Mouse (Mus musculus) heart, embryonic 11.5 days (tissue): ENCODE data around the gene Il6ra. TPM values are rescaled to one million over a fixed set of nuclear protein-coding genes. Genes with fewer than 3 reads are reported as not detected.

Source experiments
- ATAC-seq: fragments of 200-750 bp; cut with Nextera tagmentation; replicated peaks from 2 replicates; pipeline ENCODE4 v1.8.0; 2017; ENCODE audit warnings: moderate library complexity; ENCODE audit not compliant: insufficient number of reproducible peaks, low FRiP score, low TSS enrichment
- H3K27ac ChIP-seq: fragments of 300-500 bp; sonication (generic); 2 replicates; pipeline ENCODE4 v1.5.1; 2014; ENCODE audit warnings: mild to moderate bottlenecking, low read depth, low read length
- H3K27me3 ChIP-seq: fragments of 300-500 bp; sonication (generic); 2 replicates; pipeline ENCODE4 v1.6.1; 2014; ENCODE audit warnings: mild to moderate bottlenecking, low read length, mixed read lengths; ENCODE audit not compliant: control insufficient read depth, insufficient read depth
- H3K36me3 ChIP-seq: fragments of 300-500 bp; sonication (generic); 2 replicates; pipeline ENCODE4 v1.6.1; 2014; ENCODE audit warnings: mild to moderate bottlenecking, low read length, moderate library complexity, mixed read lengths; ENCODE audit not compliant: control insufficient read depth, insufficient read depth
- H3K4me1 ChIP-seq: fragments of 300-500 bp; sonication (generic); 2 replicates; pipeline ENCODE4 v1.6.1; 2014; ENCODE audit warnings: low read length; ENCODE audit not compliant: control insufficient read depth, insufficient read depth
- H3K4me2 ChIP-seq: fragments of 300-500 bp; sonication (generic); 2 replicates; pipeline ENCODE4 v1.6.1; 2014; ENCODE audit warnings: mild to moderate bottlenecking, moderate library complexity
- H3K4me3 ChIP-seq: fragments of 300-500 bp; sonication (generic); 2 replicates; pipeline ENCODE4 v1.5.1; 2014; ENCODE audit warnings: low read depth, low read length
- H3K9ac ChIP-seq: fragments of 300-500 bp; sonication (generic); 2 replicates; pipeline ENCODE4 v1.6.1; 2014; ENCODE audit warnings: mild to moderate bottlenecking, low read depth, low read length, moderate library complexity
- H3K9me3 ChIP-seq: fragments of 300-500 bp; sonication (generic); replicated peaks from 2 replicates; pipeline ENCODE4 v1.6.1; 2016; ENCODE audit warnings: low read length; ENCODE audit not compliant: control insufficient read depth
- WGBS: fragments of 180-500 bp; shearing (Covaris S2); extraction: QIAGEN DNeasy Blood & Tissue Kit; methylation state at CpG from one replicate; pipeline ENCODE4 v1.1.7; 2014; ENCODE audit not compliant: insufficient replicate concordance; 5-methylcytosine and 5-hydroxymethylcytosine counted together
- polyA plus RNA-seq: library from polyadenylated mRNA; unstranded; fragments of >200 nt; fragmentation: Nextera tagmentation; extraction: Ambion mirVana; gene quantifications from 2 replicates; pipeline ENCODE4 v1.2.1, GENCODE M21; 2014

Gene Il6ra
- polyA plus RNA-seq, 1 experiment from 2014 or later: 0.23 TPM

- WGBS: 31% methylated on average over 4 of the region's 4 CpGs
- H3K36me3 ChIP-seq: no peaks in the 10 kb centered on the region
- no peak; the same call in 1 of the 2 replicates for ATAC-seq
- H3K27ac ChIP-seq: no peak overlapping the region
- no peak overlapping the region for H3K4me2 ChIP-seq
- H3K4me1 ChIP-seq: 0 out of 2 replicates have a peak, but pooled peaks cover 3% of the 10 kb centered on the region
- H3K4me3 ChIP-seq: no peak overlapping the region
- no peak overlapping the region for H3K9ac ChIP-seq
- H3K27me3 ChIP-seq: no peaks in the 10 kb centered on the region
- H3K9me3 ChIP-seq: peaks cover 4% of the 10 kb centered on the region; the same call in 1 of the 2 replicates
Observed at GRCm38 (mm10) chr3:89861070-89861469, 51.9 kb downstream of the Il6ra start.

- Histone ChIP-seq H3K9me3 (peaks cover 4% of the 10 kb centered on the region; the same call in 1 of the 2 replicates), H3K36me3 (no peaks in the 10 kb centered on the region), H3K9ac (no peak overlapping the region), H3K4me3 (no peak overlapping the region), H3K4me1 (0 out of 2 replicates have a peak, but pooled peaks cover 3% of the 10 kb centered on the region), H3K27me3 (no peaks in the 10 kb centered on the region), H3K4me2 (no peak overlapping the region), H3K27ac (no peak overlapping the region)
- no peak for ATAC-seq
- WGBS: 77% methylated on average over 3 of the region's 3 CpGs
Observed at GRCm38 (mm10) chr3:89860343-89860742, 52.7 kb downstream of the Il6ra start.

GRCm38 (mm10) chr3:89859936-89860335 is 53.1 kb downstream of the Il6ra start:
- H3K36me3 ChIP-seq: no peaks in the 10 kb centered on the region
- 66% methylated on average over 3 of the region's 3 CpGs for WGBS
- no peak overlapping the region for H3K4me2 ChIP-seq

GRCm38 (mm10) chr3:89858888-89859287 is 54.1 kb downstream of the Il6ra start:
- Histone ChIP-seq H3K9ac (no peak overlapping the region), H3K4me1 (no peaks in the 10 kb centered on the region), H3K4me3 (no peak overlapping the region), H3K4me2 (no peak overlapping the region), H3K36me3 (no peaks in the 10 kb centered on the region), H3K9me3 (peaks cover 4% of the 10 kb centered on the region; the same call in 1 of the 2 replicates), H3K27me3 (no peaks in the 10 kb centered on the region), H3K27ac (no peak overlapping the region)
- ATAC-seq: no peak
- 74% methylated on average over 8 of the region's 8 CpGs for WGBS

More at GRCm38 (mm10) chr3:89859936-89860335, 53.1 kb downstream of the Il6ra start:
- ATAC-seq: no peak
- peaks cover 4% of the 10 kb centered on the region; the same call in 1 of the 2 replicates for H3K9me3 ChIP-seq
- H3K4me1 ChIP-seq: 0 out of 2 replicates have a peak, but pooled peaks cover 1% of the 10 kb centered on the region
- no peak overlapping the region for H3K27ac ChIP-seq
- H3K27me3 ChIP-seq: no peaks in the 10 kb centered on the region
- H3K9ac ChIP-seq: no peak overlapping the region
- H3K4me3 ChIP-seq: no peak overlapping the region

GRCm38 (mm10) chr3:89858123-89858522 is 54.9 kb downstream of the Il6ra start:
- Histone ChIP-seq H3K9ac (no peak overlapping the region), H3K36me3 (no peaks in the 10 kb centered on the region), H3K4me3 (no peak overlapping the region), H3K9me3 (peaks cover 4% of the 10 kb centered on the region; the same call in 1 of the 2 replicates), H3K27me3 (no peaks in the 10 kb centered on the region), H3K27ac (no peak overlapping the region), H3K4me1 (no peaks in the 10 kb centered on the region), H3K4me2 (no peak overlapping the region)
- WGBS: 14% methylated on average over 4 of the region's 4 CpGs
- ATAC-seq: no peak

- H3K4me3 ChIP-seq: no peak overlapping the region
- no peak overlapping the region for H3K9ac ChIP-seq
- H3K36me3 ChIP-seq: no peaks in the 10 kb centered on the region
- no peak overlapping the region for H3K27ac ChIP-seq
- peaks cover 4% of the 10 kb centered on the region; the same call in 1 of the 2 replicates for H3K9me3 ChIP-seq
- H3K27me3 ChIP-seq: no peaks in the 10 kb centered on the region
- no peaks in the 10 kb centered on the region for H3K4me1 ChIP-seq
- H3K4me2 ChIP-seq: no peak overlapping the region
- ATAC-seq: no peak
- WGBS: 87% methylated on average over 3 of the region's 3 CpGs
Observed at GRCm38 (mm10) chr3:89857353-89857752, 55.6 kb downstream of the Il6ra start.

- 66% methylated on average over 5 of the region's 5 CpGs for WGBS
- ATAC-seq: 0 out of 2 replicates have a peak, but pooled peaks have one; percentile 31
- H3K9me3 ChIP-seq: peaks cover 4% of the 10 kb centered on the region; the same call in 1 of the 2 replicates
Observed at GRCm38 (mm10) chr3:89853752-89854151, 59.2 kb downstream of the Il6ra start.

GRCm38 (mm10) chr3:89848083-89848482 is 64.9 kb downstream of the Il6ra start:
- WGBS: 76% methylated on average over 6 of the region's 6 CpGs
- no peak overlapping the region for H3K9ac ChIP-seq
- no peaks in the 10 kb centered on the region for H3K9me3 ChIP-seq
- no peak overlapping the region for H3K4me3 ChIP-seq
- H3K27me3 ChIP-seq: no peaks in the 10 kb centered on the region
- no peak for ATAC-seq
- H3K27ac ChIP-seq: peak overlapping the region; percentile 32; the same call in 1 of the 2 replicates
- no peaks in the 10 kb centered on the region for H3K36me3 ChIP-seq
- no peaks in the 10 kb centered on the region for H3K4me1 ChIP-seq
- no peak overlapping the region for H3K4me2 ChIP-seq

More at GRCm38 (mm10) chr3:89853752-89854151, 59.2 kb downstream of the Il6ra start:
- Histone ChIP-seq H3K4me1 (no peaks in the 10 kb centered on the region), H3K4me2 (no peak overlapping the region), H3K36me3 (no peaks in the 10 kb centered on the region), H3K27me3 (no peaks in the 10 kb centered on the region), H3K4me3 (no peak overlapping the region), H3K27ac (peak overlapping the region; percentile 80), H3K9ac (no peak overlapping the region)

GRCm38 (mm10) chr3:89847596-89847995 is 65.4 kb downstream of the Il6ra start:
- Histone ChIP-seq H3K27ac (peak overlapping the region; percentile 54), H3K27me3 (no peaks in the 10 kb centered on the region), H3K9ac (no peak overlapping the region), H3K9me3 (no peaks in the 10 kb centered on the region), H3K36me3 (no peaks in the 10 kb centered on the region), H3K4me2 (no peak overlapping the region), H3K4me3 (no peak overlapping the region), H3K4me1 (no peaks in the 10 kb centered on the region)
- peak; percentile 57; the same call in 1 of the 2 replicates for ATAC-seq
- 74% methylated on average over 6 of the region's 6 CpGs for WGBS
